Mouse (Mus musculus): ENCODE measurements around the gene Mknk1. TPM values are rescaled to one million over a fixed set of nuclear protein-coding genes. Genes with fewer than 3 reads are reported as not detected.

Mknk1 gene
- polyA plus RNA-seq, 1 experiment = 138 TPM

- H3K4me3 ChIP-seq (ENCODE audit: insufficient read depth, low read length) = no peak overlapping the region
- TF ChIP-seq POLR2A (IDR thresholded peaks at IDR 0.05; ENCODE audit: borderline replicate concordance, low read depth, low read length) = no peak
- TF ChIP-seq CTCF (IDR thresholded peaks at IDR 0.05; ENCODE audit: low read depth, low read length) = no peak
- peak overlapping the region; percentile 96 for H3K27ac ChIP-seq (ENCODE audit: insufficient read depth, low read depth, low read length)
- peaks cover 60% of the 10 kb centered on the region for H3K4me1 ChIP-seq (ENCODE audit: control insufficient read depth, insufficient read depth, low read length)
Observed at GRCm38 (mm10) chr4:115824178-115824577, 14.8 kb upstream of the Mknk1 start.

DNA sequence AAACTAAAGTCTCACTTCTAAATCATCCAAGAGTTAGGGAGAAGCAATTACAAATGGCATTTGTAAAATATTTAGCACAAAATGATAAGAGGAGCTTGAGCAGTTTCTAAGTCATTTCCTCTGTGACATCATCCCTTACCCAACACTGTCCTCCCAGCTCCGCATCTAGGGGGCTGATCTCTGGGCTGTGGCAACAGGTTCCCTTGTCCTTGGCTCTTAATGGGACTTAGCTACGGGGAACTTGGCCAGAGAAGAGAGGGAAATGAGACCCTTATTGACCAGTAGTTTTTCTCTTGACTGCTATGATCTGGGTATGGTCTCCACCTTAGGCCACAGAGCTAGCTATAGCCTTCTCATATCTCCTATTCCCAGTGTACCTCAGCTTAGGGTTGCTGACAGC, 13.7 kb upstream of the Mknk1 start:
- H3K27ac ChIP-seq (ENCODE audit: insufficient read depth, low read depth, low read length) = peak overlapping the region; percentile 96

DNA sequence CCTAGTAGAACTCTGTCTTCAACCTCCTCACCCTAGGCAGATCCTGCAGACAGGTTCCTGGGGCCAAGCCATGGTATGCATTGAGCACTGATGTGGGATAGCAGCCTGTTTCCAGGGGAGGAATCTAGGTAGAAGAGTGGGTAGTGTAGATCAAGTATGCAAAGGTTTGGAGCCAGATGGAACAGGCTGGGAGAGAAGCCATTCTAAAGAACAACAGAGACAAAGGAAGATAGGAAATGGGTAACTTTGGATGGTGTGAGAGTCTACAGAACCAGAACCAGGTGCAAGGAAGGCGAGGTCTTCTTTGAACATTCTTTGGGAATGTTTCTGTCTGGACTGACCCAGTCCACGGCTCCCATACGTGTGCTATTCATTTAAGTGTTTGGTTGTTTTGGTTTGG, 11.9 kb upstream of the Mknk1 start:
- peaks cover 72% of the 10 kb centered on the region for H3K4me1 ChIP-seq (ENCODE audit: control insufficient read depth, insufficient read depth, low read length)
- TF ChIP-seq CTCF (IDR thresholded peaks at IDR 0.05; ENCODE audit: low read depth, low read length) = no peak
- TF ChIP-seq POLR2A (IDR thresholded peaks at IDR 0.05; ENCODE audit: borderline replicate concordance, low read depth, low read length) = no peak
- H3K27ac ChIP-seq (ENCODE audit: insufficient read depth, low read depth, low read length) = peak overlapping the region; percentile 61
- peak overlapping the region; percentile 93; the same call in 1 of the 2 replicates for H3K4me3 ChIP-seq (ENCODE audit: insufficient read depth, low read length)

More for the DNA sequence above, 13.7 kb upstream of the Mknk1 start:
- Histone ChIP-seq H3K4me3 (ENCODE audit: insufficient read depth, low read length) (no peak overlapping the region), H3K4me1 (ENCODE audit: control insufficient read depth, insufficient read depth, low read length) (peaks cover 71% of the 10 kb centered on the region)
- TF ChIP-seq POLR2A (IDR thresholded peaks at IDR 0.05; ENCODE audit: borderline replicate concordance, low read depth, low read length) (no peak), CTCF (IDR thresholded peaks at IDR 0.05; ENCODE audit: low read depth, low read length) (no peak)

GRCm38 (mm10) chr4:115827535-115827887, 11.5 kb upstream of the Mknk1 start:
- Histone ChIP-seq H3K4me1 (ENCODE audit: control insufficient read depth, insufficient read depth, low read length) (peaks cover 69% of the 10 kb centered on the region), H3K4me3 (ENCODE audit: insufficient read depth, low read length) (peak overlapping the region; percentile 93), H3K27ac (ENCODE audit: insufficient read depth, low read depth, low read length) (peak overlapping the region; percentile 61)
- TF ChIP-seq POLR2A (IDR thresholded peaks at IDR 0.05; ENCODE audit: borderline replicate concordance, low read depth, low read length) = no peak
- no peak for TF ChIP-seq CTCF (IDR thresholded peaks at IDR 0.05; ENCODE audit: low read depth, low read length)

- Histone ChIP-seq H3K4me1 (ENCODE audit: control insufficient read depth, insufficient read depth, low read length) (peaks cover 64% of the 10 kb centered on the region), H3K27ac (ENCODE audit: insufficient read depth, low read depth, low read length) (peak within 1 kb of the TSS; percentile 94), H3K4me3 (ENCODE audit: insufficient read depth, low read length) (peak within 1 kb of the TSS; percentile 93)
- no peak for TF ChIP-seq CTCF (IDR thresholded peaks at IDR 0.05; ENCODE audit: low read depth, low read length)
- TF ChIP-seq POLR2A (IDR thresholded peaks at IDR 0.05; ENCODE audit: borderline replicate concordance, low read depth, low read length) = no peak
Observed at GRCm38 (mm10) chr4:115827888-115828571, 11.0 kb upstream of the Mknk1 start, which contains the start of gene Mob3c. Gene Mob3c, plus strand, starts transcription at chr4:115828092.

- peaks cover 60% of the 10 kb centered on the region for H3K4me1 ChIP-seq (ENCODE audit: control insufficient read depth, insufficient read depth, low read length)
- peak overlapping the region; percentile 30 for H3K27ac ChIP-seq (ENCODE audit: insufficient read depth, low read depth, low read length)
- TF ChIP-seq POLR2A (IDR thresholded peaks at IDR 0.05; ENCODE audit: borderline replicate concordance, low read depth, low read length) (no peak), CTCF (IDR thresholded peaks at IDR 0.05; ENCODE audit: low read depth, low read length) (no peak)
- peak overlapping the region; percentile 93 for H3K4me3 ChIP-seq (ENCODE audit: insufficient read depth, low read length)
Observed at GRCm38 (mm10) chr4:115828572-115828902, 10.5 kb upstream of the Mknk1 start.

DNA sequence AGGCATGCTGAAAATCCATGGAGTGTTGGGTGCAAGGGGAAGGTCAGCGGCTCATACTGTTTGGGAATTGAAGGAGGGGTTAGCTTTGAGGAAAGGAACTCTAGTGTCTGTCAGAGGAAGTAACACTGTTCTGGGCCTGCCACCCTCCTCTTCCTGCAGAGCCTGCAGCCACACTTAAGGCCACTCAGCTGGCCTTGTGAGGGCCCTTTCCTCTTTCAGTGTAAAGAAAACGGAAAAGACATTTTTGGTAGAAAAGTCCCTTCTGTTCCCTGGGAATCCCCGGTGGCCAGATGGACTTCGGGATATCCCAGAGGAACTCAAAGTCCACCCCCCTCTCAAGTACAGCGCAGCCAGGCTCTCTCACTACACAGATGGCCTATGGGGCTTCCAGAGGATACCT, 8.5 kb upstream of the Mknk1 start:
- H3K4me1 ChIP-seq (ENCODE audit: control insufficient read depth, insufficient read depth, low read length) = peaks cover 50% of the 10 kb centered on the region
- peak overlapping the region; percentile 65 for H3K27ac ChIP-seq (ENCODE audit: insufficient read depth, low read depth, low read length)
- H3K4me3 ChIP-seq (ENCODE audit: insufficient read depth, low read length) = peak overlapping the region; percentile 93
- TF ChIP-seq CTCF (IDR thresholded peaks at IDR 0.05; ENCODE audit: low read depth, low read length) (no peak), POLR2A (IDR thresholded peaks at IDR 0.05; ENCODE audit: borderline replicate concordance, low read depth, low read length) (no peak)

- H3K4me3 ChIP-seq (ENCODE audit: insufficient read depth, low read length) = no peak overlapping the region
- H3K4me1 ChIP-seq (ENCODE audit: control insufficient read depth, insufficient read depth, low read length) = peaks cover 54% of the 10 kb centered on the region
- TF ChIP-seq POLR2A (IDR thresholded peaks at IDR 0.05; ENCODE audit: borderline replicate concordance, low read depth, low read length) (no peak), CTCF (IDR thresholded peaks at IDR 0.05; ENCODE audit: low read depth, low read length) (no peak)
- peak overlapping the region; percentile 65 for H3K27ac ChIP-seq (ENCODE audit: insufficient read depth, low read depth, low read length)
Observed at GRCm38 (mm10) chr4:115831221-115831620, 7.8 kb upstream of the Mknk1 start.

DNA sequence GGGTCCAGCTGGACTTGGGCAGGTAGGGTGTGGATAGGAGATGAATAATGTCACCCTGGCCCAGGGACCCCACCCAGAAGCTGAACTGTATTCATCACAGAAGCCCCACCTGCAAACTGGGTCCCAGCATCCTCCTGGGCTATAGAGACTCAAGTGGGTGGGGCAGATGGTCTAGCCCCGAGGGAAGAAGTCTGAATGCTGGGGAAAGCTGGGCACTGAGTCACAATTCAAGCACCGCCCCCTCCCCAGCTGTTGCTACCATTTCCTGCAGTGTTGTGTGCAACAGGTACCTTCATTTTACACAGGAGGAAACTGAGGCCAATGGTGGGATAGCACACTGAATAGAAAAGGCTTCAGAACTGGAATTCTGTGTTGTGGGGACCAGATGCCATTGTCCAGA, 7.0 kb upstream of the Mknk1 start:
- TF ChIP-seq CTCF (IDR thresholded peaks at IDR 0.05; ENCODE audit: low read depth, low read length) (no peak), POLR2A (IDR thresholded peaks at IDR 0.05; ENCODE audit: borderline replicate concordance, low read depth, low read length) (no peak)
- H3K4me3 ChIP-seq (ENCODE audit: insufficient read depth, low read length) = no peak overlapping the region
- no peak overlapping the region for H3K27ac ChIP-seq (ENCODE audit: insufficient read depth, low read depth, low read length)
- H3K4me1 ChIP-seq (ENCODE audit: control insufficient read depth, insufficient read depth, low read length) = peaks cover 55% of the 10 kb centered on the region

DNA sequence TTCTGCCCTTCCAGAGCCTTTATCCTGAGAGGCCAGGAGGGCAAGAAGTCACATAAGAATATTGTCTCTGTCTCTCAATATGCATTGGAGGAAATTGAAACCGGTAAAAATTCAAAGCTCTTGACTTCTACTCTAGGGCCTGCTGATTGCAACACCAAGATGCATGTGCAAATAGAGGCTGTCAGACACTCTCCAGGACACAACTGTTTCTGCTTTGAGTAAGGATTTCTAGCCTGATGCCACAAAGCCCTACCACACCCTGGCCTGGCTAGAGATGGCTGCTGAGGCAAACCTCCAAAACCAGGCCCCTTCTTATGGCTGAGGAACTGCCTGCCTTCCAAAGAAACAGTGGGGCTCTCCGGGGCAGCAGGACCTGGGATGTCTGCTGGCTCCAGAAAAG, 3.4 kb upstream of the Mknk1 start:
- Histone ChIP-seq H3K27ac (ENCODE audit: insufficient read depth, low read depth, low read length) (peak overlapping the region; percentile 53), H3K4me3 (ENCODE audit: insufficient read depth, low read length) (no peak overlapping the region), H3K4me1 (ENCODE audit: control insufficient read depth, insufficient read depth, low read length) (peaks cover 48% of the 10 kb centered on the region)
- TF ChIP-seq CTCF (IDR thresholded peaks at IDR 0.05; ENCODE audit: low read depth, low read length) = no peak
- no peak for TF ChIP-seq POLR2A (IDR thresholded peaks at IDR 0.05; ENCODE audit: borderline replicate concordance, low read depth, low read length)
